Mouse (Mus musculus) lung, postnatal 0 days (tissue): ENCODE data around the gene Adck1.

Experiments
- CTCF ChIP-seq: IDR thresholded peaks from 2 replicates; pipeline ENCODE4 v1.5.1; 2016; ENCODE audit warnings: antibody characterized with exemption, mild to moderate bottlenecking
- EP300 ChIP-seq: IDR thresholded peaks from 2 replicates; pipeline ENCODE4 v1.6.1; 2016; ENCODE audit warnings: antibody characterized with exemption, mild to moderate bottlenecking, control low read depth

DNA sequence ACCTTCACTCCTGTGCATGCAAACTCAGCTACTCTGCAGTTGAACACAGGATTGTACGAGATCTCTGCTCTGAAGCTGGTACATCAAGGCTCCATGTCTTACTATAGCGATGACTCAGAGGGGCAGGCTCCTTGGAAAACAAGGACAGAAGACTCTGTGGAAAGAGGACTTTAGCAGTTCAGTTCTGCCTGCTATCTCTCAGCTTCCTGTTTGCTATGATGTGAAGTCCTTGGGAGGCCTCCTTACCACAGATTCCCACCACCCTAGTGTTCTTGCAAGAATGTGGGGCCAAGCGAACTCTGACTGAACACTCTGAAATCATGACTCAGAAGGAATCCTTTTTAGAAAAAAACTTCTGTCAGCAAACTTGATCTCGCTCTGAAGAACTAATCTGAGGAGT, 8.3 kb downstream of the Adck1 start:
- TF ChIP-seq CTCF (no peak), EP300 (no peak)
